Mouse (Mus musculus): ENCODE measurements around the gene Zfp148. TPM values are rescaled to one million over a fixed set of nuclear protein-coding genes. Genes with fewer than 3 reads are reported as not detected.
A peak's percentile ranks its signal among the peaks of the same experiment; 100 is the strongest.
"Not testable (repeated sequence)": the region's sequence is repeated elsewhere in the genome, so short reads cannot be mapped to it uniquely, and the experiment has no call there.

Zfp148 gene
- 60.9 and 66.4 TPM in 2 replicates for polyA plus RNA-seq (2016; fragmentation: Nextera tagmentation; extraction: Ambion mirVana)

GRCm38 (mm10) chr16:33379944-33380881 lies at the start of gene Zfp148:
TSS of gene Zfp148 (plus strand) at chr16:33380836.
- Histone ChIP-seq H3K4me3 (replicated peaks) (peak within 1 kb of the TSS; percentile 92), H3K4me2 (peak within 1 kb of the TSS; percentile 90), H3K4me1 (replicated peaks) (peaks cover 16% of the 10 kb centered on the region), H3K9ac (replicated peaks) (peak within 1 kb of the TSS; percentile 97), H3K27ac (peak within 1 kb of the TSS; percentile 96)
- H3K27me3 ChIP-seq, H3K9me3 ChIP-seq, H3K36me3 ChIP-seq: not testable (repeated sequence)
- ATAC-seq (ENCODE audit: insufficient number of reproducible peaks, insufficient read depth, low FRiP score, low TSS enrichment, low read depth): peak; percentile 78
- WGBS: 3% methylated on average over 49 of the region's 50 CpGs

GRCm38 (mm10) chr16:33333015-33333414 lies 47.6 kb upstream of the Zfp148 start:
- WGBS: 86% methylated on average over 14 of the region's 14 CpGs
- Histone ChIP-seq H3K27ac (no peak overlapping the region), H3K36me3 (no peaks in the 10 kb centered on the region), H3K9me3 (0 out of 2 replicates have a peak, but pooled peaks cover 3% of the 10 kb centered on the region), H3K27me3 (no peaks in the 10 kb centered on the region), H3K9ac (replicated peaks) (no peak overlapping the region), H3K4me2 (no peak overlapping the region), H3K4me1 (replicated peaks) (0 out of 2 replicates have a peak, but pooled peaks cover 6% of the 10 kb centered on the region), H3K4me3 (replicated peaks) (no peak overlapping the region)
- ATAC-seq (ENCODE audit: insufficient number of reproducible peaks, insufficient read depth, low FRiP score, low TSS enrichment, low read depth): no peak

- no peak overlapping the region for H3K9ac ChIP-seq (replicated peaks)
- no peaks in the 10 kb centered on the region for H3K36me3 ChIP-seq
- peak overlapping the region; percentile 21; the same call in 1 of the 2 replicates for H3K4me2 ChIP-seq
- 0 out of 2 replicates have a peak, but pooled peaks cover 6% of the 10 kb centered on the region for H3K4me1 ChIP-seq (replicated peaks)
- no peak overlapping the region for H3K27ac ChIP-seq
- no peaks in the 10 kb centered on the region for H3K27me3 ChIP-seq
- H3K4me3 ChIP-seq (replicated peaks): no peak overlapping the region
- 0 out of 2 replicates have a peak, but pooled peaks cover 3% of the 10 kb centered on the region for H3K9me3 ChIP-seq
- WGBS: 23% methylated on average over 8 of the region's 8 CpGs
- no peak for ATAC-seq (ENCODE audit: insufficient number of reproducible peaks, insufficient read depth, low FRiP score, low TSS enrichment, low read depth)
Measured at GRCm38 (mm10) chr16:33337177-33337576, 43.5 kb upstream of the Zfp148 start.

- H3K27ac ChIP-seq: no peak overlapping the region
- H3K4me2 ChIP-seq: 0 out of 2 replicates have a peak overlapping the region, but pooled peaks have one; percentile 21
- no peak overlapping the region for H3K4me3 ChIP-seq (replicated peaks)
- WGBS: 82% methylated on average over 10 of the region's 10 CpGs
- no peak for ATAC-seq (ENCODE audit: insufficient number of reproducible peaks, insufficient read depth, low FRiP score, low TSS enrichment, low read depth)
- H3K27me3 ChIP-seq: no peaks in the 10 kb centered on the region
- 0 out of 2 replicates have a peak, but pooled peaks cover 3% of the 10 kb centered on the region for H3K9me3 ChIP-seq
- H3K4me1 ChIP-seq (replicated peaks): 0 out of 2 replicates have a peak, but pooled peaks cover 6% of the 10 kb centered on the region
- H3K36me3 ChIP-seq: no peaks in the 10 kb centered on the region
- H3K9ac ChIP-seq (replicated peaks): no peak overlapping the region
Measured at GRCm38 (mm10) chr16:33337681-33338080, 43.0 kb upstream of the Zfp148 start.

- H3K4me2 ChIP-seq: no peak overlapping the region
- no peak for ATAC-seq (ENCODE audit: insufficient number of reproducible peaks, insufficient read depth, low FRiP score, low TSS enrichment, low read depth)
- H3K9ac ChIP-seq (replicated peaks): no peak overlapping the region
- H3K4me1 ChIP-seq (replicated peaks): 0 out of 2 replicates have a peak, but pooled peaks cover 6% of the 10 kb centered on the region
- no peaks in the 10 kb centered on the region for H3K27me3 ChIP-seq
- H3K4me3 ChIP-seq (replicated peaks): no peak overlapping the region
- 0 out of 2 replicates have a peak, but pooled peaks cover 3% of the 10 kb centered on the region for H3K9me3 ChIP-seq
- H3K27ac ChIP-seq: no peak overlapping the region
- WGBS: 77% methylated on average over 4 of the region's 4 CpGs
- H3K36me3 ChIP-seq: no peaks in the 10 kb centered on the region
Measured at GRCm38 (mm10) chr16:33338492-33338891, 42.1 kb upstream of the Zfp148 start.

GRCm38 (mm10) chr16:33339476-33339875 lies 41.2 kb upstream of the Zfp148 start:
- 88% methylated on average over 2 of the region's 2 CpGs for WGBS
- H3K9ac ChIP-seq (replicated peaks): no peak overlapping the region
- no peak overlapping the region for H3K4me3 ChIP-seq (replicated peaks)
- 0 out of 2 replicates have a peak, but pooled peaks cover 3% of the 10 kb centered on the region for H3K9me3 ChIP-seq
- H3K27me3 ChIP-seq: no peaks in the 10 kb centered on the region
- H3K4me2 ChIP-seq: no peak overlapping the region
- 0 out of 2 replicates have a peak, but pooled peaks cover 6% of the 10 kb centered on the region for H3K4me1 ChIP-seq (replicated peaks)
- H3K36me3 ChIP-seq: no peaks in the 10 kb centered on the region
- H3K27ac ChIP-seq: no peak overlapping the region
- no peak for ATAC-seq (ENCODE audit: insufficient number of reproducible peaks, insufficient read depth, low FRiP score, low TSS enrichment, low read depth)

- Histone ChIP-seq H3K4me3 (replicated peaks) (no peak overlapping the region), H3K27me3 (no peaks in the 10 kb centered on the region), H3K4me2 (no peak overlapping the region), H3K9ac (replicated peaks) (no peak overlapping the region), H3K27ac (no peak overlapping the region), H3K9me3 (no peaks in the 10 kb centered on the region), H3K4me1 (replicated peaks) (0 out of 2 replicates have a peak, but pooled peaks cover 4% of the 10 kb centered on the region), H3K36me3 (no peaks in the 10 kb centered on the region)
- no peak for ATAC-seq (ENCODE audit: insufficient number of reproducible peaks, insufficient read depth, low FRiP score, low TSS enrichment, low read depth)
- 58% methylated on average over 1 of the region's 1 CpGs for WGBS
Measured at GRCm38 (mm10) chr16:33342356-33342755, 38.3 kb upstream of the Zfp148 start.

GRCm38 (mm10) chr16:33343106-33343505 lies 37.5 kb upstream of the Zfp148 start:
- no peak for ATAC-seq (ENCODE audit: insufficient number of reproducible peaks, insufficient read depth, low FRiP score, low TSS enrichment, low read depth)
- H3K9ac ChIP-seq (replicated peaks): no peak overlapping the region
- WGBS: 68% methylated on average over 5 of the region's 5 CpGs

GRCm38 (mm10) chr16:33343601-33344000 lies 37.0 kb upstream of the Zfp148 start:
- no peak overlapping the region for H3K9ac ChIP-seq (replicated peaks)
- WGBS: 90% methylated on average over 7 of the region's 7 CpGs
- H3K4me3 ChIP-seq (replicated peaks): no peak overlapping the region
- no peak overlapping the region for H3K4me2 ChIP-seq
- no peaks in the 10 kb centered on the region for H3K9me3 ChIP-seq
- 0 out of 2 replicates have a peak, but pooled peaks cover 4% of the 10 kb centered on the region for H3K4me1 ChIP-seq (replicated peaks)
- no peak for ATAC-seq (ENCODE audit: insufficient number of reproducible peaks, insufficient read depth, low FRiP score, low TSS enrichment, low read depth)
- no peaks in the 10 kb centered on the region for H3K36me3 ChIP-seq
- no peaks in the 10 kb centered on the region for H3K27me3 ChIP-seq
- no peak overlapping the region for H3K27ac ChIP-seq

More at GRCm38 (mm10) chr16:33343106-33343505, 37.5 kb upstream of the Zfp148 start:
- H3K27me3 ChIP-seq: no peaks in the 10 kb centered on the region
- H3K4me3 ChIP-seq (replicated peaks): no peak overlapping the region
- no peaks in the 10 kb centered on the region for H3K36me3 ChIP-seq
- 0 out of 2 replicates have a peak, but pooled peaks cover 4% of the 10 kb centered on the region for H3K4me1 ChIP-seq (replicated peaks)
- no peak overlapping the region for H3K4me2 ChIP-seq
- H3K27ac ChIP-seq: no peak overlapping the region
- H3K9me3 ChIP-seq: no peaks in the 10 kb centered on the region

GRCm38 (mm10) chr16:33344379-33344778 lies 36.3 kb upstream of the Zfp148 start:
- H3K4me1 ChIP-seq (replicated peaks): 0 out of 2 replicates have a peak, but pooled peaks cover 4% of the 10 kb centered on the region
- no peak overlapping the region for H3K9ac ChIP-seq (replicated peaks)
- no peaks in the 10 kb centered on the region for H3K9me3 ChIP-seq
- no peak overlapping the region for H3K4me3 ChIP-seq (replicated peaks)
- H3K4me2 ChIP-seq: no peak overlapping the region
- no peak overlapping the region for H3K27ac ChIP-seq
- H3K27me3 ChIP-seq: no peaks in the 10 kb centered on the region
- 56% methylated on average over 9 of the region's 9 CpGs for WGBS
- no peaks in the 10 kb centered on the region for H3K36me3 ChIP-seq
- no peak for ATAC-seq (ENCODE audit: insufficient number of reproducible peaks, insufficient read depth, low FRiP score, low TSS enrichment, low read depth)

GRCm38 (mm10) chr16:33344875-33345274 lies 35.8 kb upstream of the Zfp148 start:
- H3K4me2 ChIP-seq: no peak overlapping the region
- no peak for ATAC-seq (ENCODE audit: insufficient number of reproducible peaks, insufficient read depth, low FRiP score, low TSS enrichment, low read depth)
- H3K4me1 ChIP-seq (replicated peaks): 0 out of 2 replicates have a peak, but pooled peaks cover 4% of the 10 kb centered on the region
- no peak overlapping the region for H3K9ac ChIP-seq (replicated peaks)
- 79% methylated on average over 4 of the region's 4 CpGs for WGBS
- no peak overlapping the region for H3K27ac ChIP-seq
- no peaks in the 10 kb centered on the region for H3K36me3 ChIP-seq
- no peaks in the 10 kb centered on the region for H3K9me3 ChIP-seq
- H3K4me3 ChIP-seq (replicated peaks): no peak overlapping the region
- no peaks in the 10 kb centered on the region for H3K27me3 ChIP-seq

Data from limb, embryonic 12.5 days (tissue).